Mouse (Mus musculus) liver, embryonic 15.5 days (tissue): ENCODE measurements around the gene Magi1. TPM values are rescaled to one million over a fixed set of nuclear protein-coding genes. Genes with fewer than 3 reads are reported as not detected.
A peak's percentile ranks its signal among the peaks of the same experiment; 100 is the strongest.

Experiments used
- ATAC-seq: fragments of 200-750 bp; cut with Nextera tagmentation; 2 replicates; pipeline ENCODE4 v1.8.0; 2017; ENCODE audit warnings: moderate number of reproducible peaks, mild to moderate bottlenecking, moderate library complexity; ENCODE audit not compliant: insufficient read depth
- H3K27ac ChIP-seq: fragments of 300-500 bp; sonication (generic); replicated peaks from 2 replicates; pipeline ENCODE4 v1.5.1; 2015; ENCODE audit warnings: mild to moderate bottlenecking, inconsistent platforms
- H3K27me3 ChIP-seq: fragments of 300-500 bp; sonication (generic); 2 replicates; pipeline ENCODE4 v1.6.1; 2015; ENCODE audit warnings: mild to moderate bottlenecking, inconsistent platforms
- H3K36me3 ChIP-seq: fragments of 300-500 bp; sonication (generic); replicated peaks from 2 replicates; pipeline ENCODE4 v1.6.1; 2015; ENCODE audit warnings: moderate library complexity, mild to moderate bottlenecking, inconsistent platforms
- H3K4me1 ChIP-seq: fragments of 300-500 bp; sonication (generic); replicated peaks from 2 replicates; pipeline ENCODE4 v1.6.1; 2015; ENCODE audit warnings: inconsistent platforms
- H3K4me2 ChIP-seq: fragments of 300-500 bp; sonication (generic); 2 replicates; pipeline ENCODE4 v1.6.1; 2015; ENCODE audit warnings: moderate library complexity, mild to moderate bottlenecking, inconsistent platforms
- H3K4me3 ChIP-seq: fragments of 300-500 bp; sonication (generic); replicated peaks from 2 replicates; pipeline ENCODE4 v1.5.1; 2015; ENCODE audit warnings: mild to moderate bottlenecking, inconsistent platforms
- H3K9ac ChIP-seq: fragments of 300-500 bp; sonication (generic); 2 replicates; pipeline ENCODE4 v1.6.1; 2015; ENCODE audit warnings: moderate library complexity, mild to moderate bottlenecking, inconsistent platforms
- H3K9me3 ChIP-seq: fragments of 300-500 bp; sonication (generic); replicated peaks from 2 replicates; pipeline ENCODE4 v1.6.1; 2016; ENCODE audit warnings: inconsistent platforms
- WGBS: fragments of 180-500 bp; shearing (Covaris S2); methylation state at CpG from one replicate; pipeline ENCODE4 v1.1.7; 2015; ENCODE audit warnings: mixed read lengths; ENCODE audit not compliant: insufficient replicate concordance; 5-methylcytosine and 5-hydroxymethylcytosine counted together
- polyA plus RNA-seq: library from polyadenylated mRNA; unstranded; fragments of >200 nt; fragmentation: Nextera tagmentation; extraction: Ambion mirVana; gene quantifications from 2 replicates; pipeline ENCODE4 v1.2.1, GENCODE M21; 2015

Gene Magi1
- polyA plus RNA-seq, 1 experiment from 2014 or later: 1.1 TPM

DNA sequence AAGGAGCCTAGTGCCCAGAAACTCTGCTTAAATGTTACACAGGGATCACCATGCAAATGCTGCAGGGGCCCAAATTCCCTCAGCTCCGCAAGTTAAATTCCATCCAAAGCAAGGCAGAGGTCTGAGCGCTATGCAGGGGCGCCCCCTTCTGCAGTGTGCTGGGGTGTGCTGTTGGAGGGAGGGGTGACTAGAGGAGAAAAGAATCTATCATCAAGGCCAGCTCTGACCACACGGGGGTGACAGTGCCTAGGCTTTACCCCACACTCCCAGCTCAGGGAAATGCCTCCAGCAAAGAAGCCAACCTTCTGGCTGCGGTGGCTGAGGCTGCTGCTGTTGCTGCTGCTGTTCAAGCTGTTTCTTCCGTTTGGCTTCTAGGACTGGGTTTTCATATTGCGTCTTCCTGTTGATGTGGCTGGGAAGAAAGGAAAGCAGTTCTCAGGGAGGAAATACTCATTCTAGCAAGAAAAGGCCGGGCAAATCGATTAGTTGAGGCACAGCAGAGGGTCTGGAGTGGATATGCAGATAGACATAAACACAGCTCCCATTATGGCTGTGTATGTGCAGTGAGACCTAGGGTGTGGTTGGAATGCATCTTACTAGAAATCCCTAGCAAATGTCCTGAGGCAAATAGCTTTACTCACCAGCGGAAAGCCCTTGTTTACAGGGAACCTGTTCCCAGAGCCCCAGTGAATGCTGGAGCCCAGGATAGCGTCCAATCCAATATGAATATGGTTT is 526.2 kb downstream of the Magi1 start:
- Histone ChIP-seq H3K27ac (no peak overlapping the region), H3K27me3 (no peaks in the 10 kb centered on the region)
- peak; percentile 52; the same call in 1 of the 2 replicates for ATAC-seq

GRCm38 (mm10) chr6:93743145-93743544 is 540.6 kb downstream of the Magi1 start:
- H3K4me1 ChIP-seq: no peaks in the 10 kb centered on the region
- ATAC-seq: no peak
- no peak overlapping the region for H3K27ac ChIP-seq
- no peak overlapping the region for H3K4me3 ChIP-seq
- H3K9ac ChIP-seq: no peak overlapping the region
- no peak overlapping the region for H3K4me2 ChIP-seq
- no peaks in the 10 kb centered on the region for H3K27me3 ChIP-seq
- WGBS: 65% methylated on average over 6 of the region's 6 CpGs
- no peaks in the 10 kb centered on the region for H3K9me3 ChIP-seq
- no peaks in the 10 kb centered on the region for H3K36me3 ChIP-seq

More for the DNA sequence above, 526.2 kb downstream of the Magi1 start:
- no peaks in the 10 kb centered on the region for H3K36me3 ChIP-seq
- H3K9me3 ChIP-seq: no peaks in the 10 kb centered on the region
- no peak overlapping the region for H3K9ac ChIP-seq
- 26% methylated on average over 11 of the region's 11 CpGs for WGBS
- no peaks in the 10 kb centered on the region; the same call in 1 of the 2 replicates for H3K4me1 ChIP-seq
- H3K4me3 ChIP-seq: no peak overlapping the region
- no peak overlapping the region for H3K4me2 ChIP-seq

GRCm38 (mm10) chr6:93739786-93740185 is 543.9 kb downstream of the Magi1 start:
- Histone ChIP-seq H3K9me3 (no peaks in the 10 kb centered on the region), H3K27ac (no peak overlapping the region), H3K27me3 (no peaks in the 10 kb centered on the region), H3K4me1 (no peaks in the 10 kb centered on the region), H3K9ac (no peak overlapping the region), H3K4me3 (no peak overlapping the region), H3K4me2 (no peak overlapping the region), H3K36me3 (no peaks in the 10 kb centered on the region)
- no peak for ATAC-seq
- WGBS: 76% methylated on average over 3 of the region's 3 CpGs

GRCm38 (mm10) chr6:93737083-93737482 is 546.6 kb downstream of the Magi1 start:
- WGBS: 59% methylated on average over 1 of the region's 1 CpGs
- Histone ChIP-seq H3K27me3 (no peaks in the 10 kb centered on the region), H3K4me2 (no peak overlapping the region), H3K9ac (no peak overlapping the region), H3K4me3 (no peak overlapping the region), H3K9me3 (no peaks in the 10 kb centered on the region), H3K27ac (no peak overlapping the region), H3K36me3 (no peaks in the 10 kb centered on the region), H3K4me1 (no peaks in the 10 kb centered on the region)
- no peak for ATAC-seq

- no peak for ATAC-seq
- no peak overlapping the region for H3K27ac ChIP-seq
- H3K9ac ChIP-seq: no peak overlapping the region
- H3K4me3 ChIP-seq: no peak overlapping the region
- H3K9me3 ChIP-seq: no peaks in the 10 kb centered on the region
- no peak overlapping the region for H3K4me2 ChIP-seq
- H3K4me1 ChIP-seq: no peaks in the 10 kb centered on the region
- no peaks in the 10 kb centered on the region for H3K36me3 ChIP-seq
- no peaks in the 10 kb centered on the region for H3K27me3 ChIP-seq
- WGBS: 72% methylated on average over 3 of the region's 3 CpGs
These were observed 547.6 kb downstream of the Magi1 start for GRCm38 (mm10) chr6:93736071-93736470.

DNA sequence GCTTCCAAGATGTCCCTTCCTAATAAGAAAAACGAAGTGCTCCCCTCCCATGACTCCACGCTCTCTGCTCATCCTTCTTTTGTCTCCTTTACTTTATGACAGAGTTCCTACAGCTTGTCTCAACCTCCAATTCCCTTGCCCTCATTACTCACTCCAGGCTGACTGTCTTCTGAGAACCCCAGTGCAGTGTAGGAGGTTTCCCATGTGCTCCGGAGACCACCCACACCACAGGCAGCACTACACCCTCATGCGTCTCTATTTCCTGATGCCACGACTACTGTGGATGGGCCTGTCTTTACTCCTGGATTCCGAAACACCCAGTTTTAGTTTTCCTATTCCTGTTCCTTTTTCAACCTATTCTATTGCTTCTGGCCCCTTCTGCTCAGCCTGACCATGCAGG is 549.9 kb downstream of the Magi1 start:
- Histone ChIP-seq H3K4me3 (no peak overlapping the region), H3K36me3 (no peaks in the 10 kb centered on the region), H3K9ac (no peak overlapping the region), H3K9me3 (no peaks in the 10 kb centered on the region), H3K4me1 (no peaks in the 10 kb centered on the region), H3K27ac (no peak overlapping the region), H3K4me2 (no peak overlapping the region), H3K27me3 (no peaks in the 10 kb centered on the region)
- 61% methylated on average over 6 of the region's 6 CpGs for whole genome bisulfite sequencing
- no peak for ATAC-seq

DNA sequence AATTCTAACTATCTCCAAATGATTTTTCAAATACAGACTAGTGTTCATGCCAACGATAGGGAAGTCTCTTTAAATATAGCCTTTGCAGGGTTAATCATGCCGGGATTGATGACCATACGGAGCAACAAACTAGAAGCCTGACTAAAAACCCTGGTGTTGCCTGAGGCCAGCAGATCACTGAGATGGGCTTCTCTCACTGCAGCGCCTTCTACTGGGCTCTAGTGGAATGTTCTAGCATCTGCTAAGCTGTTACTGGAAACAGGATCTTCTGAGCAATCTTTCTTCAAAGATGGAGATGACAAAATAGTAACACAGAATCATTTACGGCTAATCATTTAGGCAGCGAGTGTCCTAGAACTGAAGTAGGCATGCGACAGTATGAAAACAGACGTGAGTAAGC is 554.0 kb downstream of the Magi1 start:
- H3K4me3 ChIP-seq: no peak overlapping the region
- no peaks in the 10 kb centered on the region for H3K27me3 ChIP-seq
- no peaks in the 10 kb centered on the region for H3K4me1 ChIP-seq
- no peak for ATAC-seq
- H3K4me2 ChIP-seq: no peak overlapping the region
- H3K36me3 ChIP-seq: no peaks in the 10 kb centered on the region
- no peak overlapping the region for H3K9ac ChIP-seq
- H3K27ac ChIP-seq: no peak overlapping the region
- H3K9me3 ChIP-seq: no peaks in the 10 kb centered on the region
- WGBS: 60% methylated on average over 8 of the region's 8 CpGs

- no peaks in the 10 kb centered on the region for H3K36me3 ChIP-seq
- no peaks in the 10 kb centered on the region for H3K4me1 ChIP-seq
- no peak overlapping the region for H3K9ac ChIP-seq
- WGBS: 61% methylated on average over 4 of the region's 4 CpGs
- H3K27me3 ChIP-seq: no peaks in the 10 kb centered on the region
- no peak overlapping the region for H3K4me3 ChIP-seq
- no peak for ATAC-seq
- no peaks in the 10 kb centered on the region for H3K9me3 ChIP-seq
- no peak overlapping the region for H3K27ac ChIP-seq
- no peak overlapping the region for H3K4me2 ChIP-seq
These were observed 554.9 kb downstream of the Magi1 start for GRCm38 (mm10) chr6:93728791-93729190.

DNA sequence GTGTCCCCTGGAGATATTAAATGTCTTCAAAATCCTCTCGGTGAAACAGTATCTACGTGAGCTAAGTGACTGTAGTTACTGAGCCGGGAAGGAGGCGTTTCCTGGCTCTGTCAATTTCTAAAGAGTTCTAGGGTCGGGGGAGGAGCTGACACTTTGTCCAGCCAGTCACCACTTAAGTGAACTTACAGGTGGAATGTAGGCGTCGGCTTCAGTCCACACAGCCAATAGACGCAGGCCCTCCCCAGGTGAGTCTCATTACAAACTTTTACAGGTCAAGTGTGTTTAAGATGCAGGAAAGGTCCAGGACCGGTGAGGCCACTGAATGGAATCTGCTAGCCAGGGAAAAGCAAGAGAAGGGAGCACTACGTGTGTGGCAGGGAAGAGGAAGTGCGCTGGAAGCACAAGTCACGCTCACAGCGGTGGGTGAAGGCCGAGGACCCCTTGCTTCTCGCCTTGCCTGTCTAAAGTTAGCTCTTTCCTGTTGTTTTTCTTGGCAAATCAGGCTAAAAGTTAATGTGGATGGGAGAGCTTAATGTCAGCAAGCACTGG is 556.0 kb downstream of the Magi1 start:
- 33% methylated on average over 15 of the region's 15 CpGs for WGBS
- Histone ChIP-seq H3K9me3 (no peaks in the 10 kb centered on the region), H3K9ac (no peak overlapping the region), H3K36me3 (no peaks in the 10 kb centered on the region), H3K27me3 (no peaks in the 10 kb centered on the region), H3K27ac (no peak overlapping the region), H3K4me3 (no peak overlapping the region), H3K4me2 (no peak overlapping the region), H3K4me1 (no peaks in the 10 kb centered on the region)
- no peak for ATAC-seq

GRCm38 (mm10) chr6:93726829-93727455 is 556.8 kb downstream of the Magi1 start:
- 40% methylated on average over 7 of the region's 7 CpGs for WGBS
- no peak overlapping the region for H3K4me3 ChIP-seq
- H3K4me2 ChIP-seq: no peak overlapping the region
- H3K27me3 ChIP-seq: no peaks in the 10 kb centered on the region
- H3K4me1 ChIP-seq: no peaks in the 10 kb centered on the region
- H3K27ac ChIP-seq: no peak overlapping the region
- no peaks in the 10 kb centered on the region for H3K9me3 ChIP-seq
- H3K36me3 ChIP-seq: no peaks in the 10 kb centered on the region
- ATAC-seq: no peak
- no peak overlapping the region for H3K9ac ChIP-seq

DNA sequence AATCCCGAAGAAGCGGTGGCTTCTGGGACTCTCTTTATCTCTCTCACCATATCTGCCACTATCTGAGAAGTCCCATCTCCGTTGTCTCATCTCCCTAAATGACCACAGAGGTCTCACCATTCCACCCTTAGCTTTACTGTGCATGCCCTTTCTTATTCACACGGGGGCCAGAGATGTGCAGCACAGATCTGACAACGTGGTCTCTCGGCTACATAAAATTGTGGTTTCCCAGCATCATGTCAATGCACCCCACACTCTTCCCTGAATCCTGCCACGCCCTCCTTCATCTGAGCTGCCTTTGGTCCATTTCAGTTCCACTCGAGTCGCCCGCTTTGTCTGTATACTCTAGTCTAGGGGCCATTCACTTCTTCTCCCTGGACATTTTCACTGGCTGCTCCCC is 557.6 kb downstream of the Magi1 start:
- Histone ChIP-seq H3K27me3 (no peaks in the 10 kb centered on the region), H3K4me3 (no peak overlapping the region), H3K9ac (no peak overlapping the region), H3K36me3 (no peaks in the 10 kb centered on the region), H3K9me3 (no peaks in the 10 kb centered on the region), H3K4me1 (no peaks in the 10 kb centered on the region), H3K27ac (no peak overlapping the region), H3K4me2 (no peak overlapping the region)
- WGBS: 62% methylated on average over 10 of the region's 10 CpGs
- no peak for ATAC-seq
